Mouse (Mus musculus) frontal cortex, postnatal 10 days (tissue): ENCODE results near the gene Pdzd8.

ENCODE experiments used
- DNase-seq, 2 experiments: peaks; one replicate each; pipeline ENCODE4 v3.0.0; 2022; ENCODE audit warnings: low spot score in 2 of 2, mixed read lengths in 1 of 2

Gene Pdzd8

DNA sequence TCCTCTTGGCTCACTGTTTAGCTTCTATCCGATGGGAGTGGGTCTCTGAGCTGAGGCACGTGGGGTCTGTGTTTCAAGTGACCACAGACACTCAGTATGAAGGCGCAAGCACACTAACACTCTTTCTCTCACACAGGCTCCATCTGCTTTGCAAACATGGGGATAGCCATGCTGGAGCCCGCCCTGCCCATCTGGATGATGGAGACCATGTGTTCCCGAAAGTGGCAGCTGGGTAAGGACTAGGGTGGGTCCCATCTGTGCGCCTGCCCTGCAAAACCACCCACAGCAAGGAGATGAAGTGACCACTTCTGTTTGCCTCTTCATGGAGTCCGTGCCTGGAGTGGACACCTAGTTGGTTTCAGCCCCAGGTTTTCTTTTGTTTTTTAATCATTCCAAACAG lies 69.2 kb downstream of the Pdzd8 start:
- DNase-seq = no peak

- DNase-seq = no peak
Measured at GRCm38 (mm10) chr19:59273190-59273589, 72.4 kb downstream of the Pdzd8 start.

DNA sequence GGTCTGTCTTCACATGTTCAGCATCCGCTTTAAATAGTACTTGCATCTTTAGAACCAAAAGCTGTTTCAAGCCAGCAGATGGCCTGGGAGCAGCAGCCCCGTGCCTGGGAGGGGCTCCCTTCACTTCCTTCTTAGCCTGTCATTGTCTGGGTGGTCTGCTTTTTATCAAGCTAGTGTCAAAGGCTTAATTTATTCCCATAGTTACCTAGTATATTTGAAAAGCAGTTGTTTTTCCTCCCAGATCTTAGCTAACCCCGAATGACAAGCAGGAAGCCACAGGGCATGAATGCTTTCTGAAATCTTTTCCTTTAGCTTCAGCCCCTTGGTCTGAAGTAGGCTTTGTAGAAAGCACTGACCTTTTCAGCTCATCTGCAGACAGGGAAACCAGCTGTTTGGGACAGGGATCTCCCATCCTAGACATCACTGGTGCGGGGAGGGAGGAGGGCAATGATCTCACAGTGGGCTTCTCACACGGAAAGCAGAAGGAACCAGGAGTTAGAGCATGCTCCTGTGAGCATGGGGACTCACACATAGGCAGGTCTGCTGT lies 78.1 kb downstream of the Pdzd8 start:
- DNase-seq = peak in 1 of 2 experiments; percentile 25

DNA sequence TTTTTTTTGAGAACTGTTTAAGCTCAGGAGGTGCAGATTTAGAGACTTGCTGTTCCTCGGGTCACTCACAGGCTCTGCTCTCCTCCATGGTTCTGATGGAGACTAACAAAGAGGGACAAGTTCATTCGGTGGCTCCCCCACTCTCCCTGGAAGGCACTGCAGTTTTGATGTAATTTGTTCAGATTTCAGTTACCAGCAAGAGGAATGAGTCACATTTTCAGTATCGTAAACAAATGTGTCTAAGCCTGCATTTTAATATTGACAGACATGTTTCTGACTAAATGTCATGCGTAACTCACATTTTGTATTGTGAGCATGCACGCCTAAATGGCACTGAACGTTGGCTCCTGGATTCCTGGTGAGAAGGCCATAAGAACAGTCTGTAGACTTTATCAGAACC lies 79.7 kb downstream of the Pdzd8 start:
- no peak for DNase-seq

- DNase-seq = no peak
Measured at GRCm38 (mm10) chr19:59264838-59265532, 80.6 kb downstream of the Pdzd8 start.

GRCm38 (mm10) chr19:59263171-59263570 lies 82.4 kb downstream of the Pdzd8 start:
- DNase-seq = no peak

- DNase-seq = no peak
Measured at GRCm38 (mm10) chr19:59261604-59262003, 84.0 kb downstream of the Pdzd8 start.

DNA sequence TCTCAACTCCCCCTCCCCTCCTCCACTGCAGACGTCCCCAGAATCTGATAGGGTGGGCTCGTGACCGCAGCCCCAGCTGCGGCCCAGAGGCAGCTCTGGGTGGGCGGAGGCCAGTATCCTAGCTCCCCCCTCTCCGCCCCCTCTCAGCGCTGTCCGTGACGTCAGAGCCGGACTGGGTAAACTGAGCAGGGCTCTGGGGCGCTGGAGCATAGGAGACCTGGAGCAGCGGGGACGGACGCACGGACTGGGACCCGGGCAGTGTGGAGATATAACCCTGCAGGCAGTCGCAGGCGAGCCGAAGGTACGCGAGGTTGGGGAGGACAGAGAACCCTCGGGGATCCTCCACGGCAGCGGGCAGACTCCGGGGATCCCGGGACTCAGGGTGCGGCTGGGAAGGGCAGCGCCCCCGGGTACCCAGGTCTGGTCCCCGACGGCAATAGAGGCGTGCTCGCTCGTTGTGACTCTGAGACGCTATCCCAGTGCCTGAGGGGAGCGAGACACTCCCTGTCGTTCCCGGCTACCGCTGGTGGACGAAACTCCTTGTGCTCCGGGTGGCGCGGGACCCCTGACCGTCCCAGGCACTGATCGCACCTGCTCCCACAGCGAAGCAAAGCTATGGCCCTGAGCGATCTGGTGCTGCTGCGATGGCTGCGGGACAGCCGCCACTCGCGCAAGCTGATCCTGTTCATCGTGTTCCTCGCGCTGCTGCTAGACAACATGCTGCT lies 84.7 kb downstream of the Pdzd8 start, which contains the start of gene Slc18a2:
Gene Slc18a2 (plus strand): TSS at position 179 of the 725 bp plus-strand sequence.
- no peak for DNase-seq

- no peak for DNase-seq
Measured at GRCm38 (mm10) chr19:59259633-59260032, 85.9 kb downstream of the Pdzd8 start.

GRCm38 (mm10) chr19:59252651-59253050 lies 92.9 kb downstream of the Pdzd8 start:
- DNase-seq = no peak

DNA sequence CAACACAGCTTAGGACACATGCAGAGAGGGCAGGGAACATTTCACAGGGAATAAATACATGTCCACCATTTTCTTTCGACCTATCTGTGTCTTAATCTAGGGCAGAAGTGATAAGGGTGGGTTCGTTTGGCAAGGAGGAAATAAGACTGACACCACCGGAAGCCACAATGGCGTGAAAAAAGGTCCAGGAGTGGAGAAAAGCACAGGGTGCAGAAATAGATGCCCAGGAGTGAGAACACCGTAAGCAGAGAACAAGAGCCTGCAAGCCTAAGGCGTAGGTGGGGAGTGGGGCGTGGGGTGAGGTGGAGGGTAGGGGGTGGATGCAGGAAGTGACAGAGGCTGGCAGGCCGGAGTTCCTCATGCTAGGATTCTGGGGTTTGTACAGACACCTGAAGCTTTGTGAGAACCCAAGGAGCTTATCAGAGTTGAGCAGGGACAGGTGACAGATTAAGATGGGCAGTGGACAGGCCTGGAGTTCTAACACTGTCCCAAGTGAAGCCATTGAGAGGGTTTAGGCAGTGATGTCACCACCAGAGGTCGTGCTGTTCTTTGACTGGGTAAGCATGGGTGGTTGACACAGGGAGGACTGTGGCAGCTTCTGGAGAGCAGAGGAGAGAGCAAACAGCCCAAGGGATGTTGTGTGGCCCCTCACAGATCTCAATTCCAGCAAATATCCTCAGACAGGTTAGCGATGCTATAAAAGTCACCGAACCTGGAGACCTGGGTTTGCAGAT lies 96.9 kb downstream of the Pdzd8 start:
- DNase-seq = no peak

GRCm38 (mm10) chr19:59248144-59248543 lies 97.4 kb downstream of the Pdzd8 start:
- DNase-seq = no peak
